Mouse (Mus musculus) bone marrow macrophage, adult 2 months (primary cell): ENCODE data around the gene Src. TPM values are rescaled to one million over a fixed set of nuclear protein-coding genes. Genes with fewer than 3 reads are reported as not detected.

Source experiments
- H3K27ac ChIP-seq: 2 replicates; pipeline ENCODE4 v1.5.1; 2012; ENCODE audit warnings: low read depth, low read length; ENCODE audit not compliant: insufficient read depth
- H3K4me1 ChIP-seq: 2 replicates; pipeline ENCODE4 v1.6.1; 2012; ENCODE audit warnings: low read length; ENCODE audit not compliant: control insufficient read depth, insufficient read depth
- H3K4me3 ChIP-seq: 2 replicates; pipeline ENCODE4 v1.5.1; 2012; ENCODE audit warnings: mild to moderate bottlenecking, low read length, moderate library complexity; ENCODE audit not compliant: insufficient read depth
- CTCF ChIP-seq: IDR thresholded peaks from 2 replicates; pipeline ENCODE4 v1.5.1; 2012; ENCODE audit warnings: low read depth, mild to moderate bottlenecking, low read length, moderate library complexity
- POLR2A ChIP-seq: IDR thresholded peaks from 2 replicates; pipeline ENCODE4 v1.6.1; 2012; ENCODE audit warnings: mild to moderate bottlenecking, low read depth, low read length, borderline replicate concordance
- polyA plus RNA-seq: library from polyadenylated mRNA; stranded (reverse); fragments of >200 nt; gene quantifications from 2 replicates; pipeline ENCODE4 v1.2.4, GENCODE M21; 2012; ENCODE audit not compliant: missing spikeins, insufficient read depth, insufficient read length

Src gene
- polyA plus RNA-seq, 1 experiment, result 3.4 TPM

GRCm38 (mm10) chr2:157424126-157424903 lies 6.1 kb downstream of the Src start:
- H3K4me3 ChIP-seq, result peak overlapping the region; percentile 52
- no peak for TF ChIP-seq POLR2A
- TF ChIP-seq CTCF, result no peak
- peaks cover 38% of the 10 kb centered on the region for H3K4me1 ChIP-seq
- H3K27ac ChIP-seq, result no peak overlapping the region

GRCm38 (mm10) chr2:157424904-157425642 lies 6.8 kb downstream of the Src start:
- Histone ChIP-seq H3K4me3 (no peak overlapping the region), H3K27ac (no peak overlapping the region), H3K4me1 (peaks cover 45% of the 10 kb centered on the region)
- TF ChIP-seq CTCF, result no peak
- TF ChIP-seq POLR2A, result no peak

- H3K4me1 ChIP-seq, result peaks cover 46% of the 10 kb centered on the region
- H3K4me3 ChIP-seq, result no peak overlapping the region
- H3K27ac ChIP-seq, result no peak overlapping the region
- no peak for TF ChIP-seq POLR2A
- no peak for TF ChIP-seq CTCF
These were observed 7.4 kb downstream of the Src start for GRCm38 (mm10) chr2:157425643-157425988.

- no peak overlapping the region for H3K4me3 ChIP-seq
- no peak overlapping the region for H3K27ac ChIP-seq
- TF ChIP-seq CTCF (no peak), POLR2A (no peak)
- peaks cover 46% of the 10 kb centered on the region for H3K4me1 ChIP-seq
These were observed 7.9 kb downstream of the Src start for GRCm38 (mm10) chr2:157426171-157426570.

GRCm38 (mm10) chr2:157427164-157427563 lies 8.9 kb downstream of the Src start:
- TF ChIP-seq CTCF (no peak), POLR2A (no peak)
- H3K27ac ChIP-seq, result no peak overlapping the region
- peaks cover 46% of the 10 kb centered on the region for H3K4me1 ChIP-seq
- no peak overlapping the region for H3K4me3 ChIP-seq

- TF ChIP-seq CTCF (no peak), POLR2A (no peak)
- H3K27ac ChIP-seq, result peak overlapping the region; percentile 11
- peaks cover 36% of the 10 kb centered on the region for H3K4me1 ChIP-seq
- H3K4me3 ChIP-seq, result no peak overlapping the region
These were observed 10.3 kb downstream of the Src start for GRCm38 (mm10) chr2:157428351-157429139.

GRCm38 (mm10) chr2:157429735-157430134 lies 11.5 kb downstream of the Src start:
- H3K27ac ChIP-seq, result no peak overlapping the region
- H3K4me1 ChIP-seq, result peaks cover 36% of the 10 kb centered on the region
- H3K4me3 ChIP-seq, result no peak overlapping the region
- TF ChIP-seq CTCF (no peak), POLR2A (no peak)

GRCm38 (mm10) chr2:157430667-157431429 lies 12.6 kb downstream of the Src start:
- Histone ChIP-seq H3K4me1 (peaks cover 36% of the 10 kb centered on the region), H3K4me3 (no peak overlapping the region), H3K27ac (no peak overlapping the region)
- TF ChIP-seq CTCF (no peak), POLR2A (no peak)

- TF ChIP-seq CTCF (no peak), POLR2A (no peak)
- Histone ChIP-seq H3K4me3 (no peak overlapping the region), H3K4me1 (peaks cover 30% of the 10 kb centered on the region), H3K27ac (no peak overlapping the region)
These were observed 13.7 kb downstream of the Src start for GRCm38 (mm10) chr2:157431912-157432311.
